Mouse (Mus musculus) Patski (cell line): ENCODE measurements around the gene Nox4. TPM values are rescaled to one million over a fixed set of nuclear protein-coding genes. Genes with fewer than 3 reads are reported as not detected.

ENCODE experiments used
- ATAC-seq: fragments of 100-300 bp; one replicate; pipeline ENCODE4 v1.8.0; 2021
- CTCF ChIA-PET: fragments of 350-600 bp; sonication (Branson Sonifier 250); formaldehyde crosslinking; loops from one replicate; lab custom pipeline; 2022; ENCODE audit warnings: inconsistent platforms; lab: Charles Lee
- POLR2A ChIA-PET: fragments of 350-600 bp; sonication (Branson Sonifier 250); formaldehyde crosslinking; loops from one replicate; lab custom pipeline; 2022; ENCODE audit warnings: antibody characterized with exemption, inconsistent platforms; lab: Charles Lee
- DNase-seq: peaks from one replicate; pipeline ENCODE4 v3.0.0-alpha.2; 2011; ENCODE audit warnings: low read depth, low spot score
- H3K27me3 ChIP-seq: fragments of 371-371 bp; one replicate; pipeline ENCODE4 v1.5.1; 2021
- CTCF ChIP-seq: fragments of 100-300 bp; IDR thresholded peaks from one replicate; pipeline ENCODE4 v1.5.1; 2021
- in situ Hi-C: fragments of 300-500 bp; cut with MboI; formaldehyde crosslinking; loops from 3 replicates; pipeline ENCODE4 v1.11.1; 2018; ENCODE audit warnings: low pct_unique_long_range_greater_than_20kb, mixed read lengths
- polyA plus RNA-seq: library from polyadenylated mRNA; unstranded; gene quantifications from one replicate; pipeline ENCODE4 v1.2.3, GENCODE M21; 2021

Gene Nox4
- polyA plus RNA-seq, result 14.4 TPM

DNA sequence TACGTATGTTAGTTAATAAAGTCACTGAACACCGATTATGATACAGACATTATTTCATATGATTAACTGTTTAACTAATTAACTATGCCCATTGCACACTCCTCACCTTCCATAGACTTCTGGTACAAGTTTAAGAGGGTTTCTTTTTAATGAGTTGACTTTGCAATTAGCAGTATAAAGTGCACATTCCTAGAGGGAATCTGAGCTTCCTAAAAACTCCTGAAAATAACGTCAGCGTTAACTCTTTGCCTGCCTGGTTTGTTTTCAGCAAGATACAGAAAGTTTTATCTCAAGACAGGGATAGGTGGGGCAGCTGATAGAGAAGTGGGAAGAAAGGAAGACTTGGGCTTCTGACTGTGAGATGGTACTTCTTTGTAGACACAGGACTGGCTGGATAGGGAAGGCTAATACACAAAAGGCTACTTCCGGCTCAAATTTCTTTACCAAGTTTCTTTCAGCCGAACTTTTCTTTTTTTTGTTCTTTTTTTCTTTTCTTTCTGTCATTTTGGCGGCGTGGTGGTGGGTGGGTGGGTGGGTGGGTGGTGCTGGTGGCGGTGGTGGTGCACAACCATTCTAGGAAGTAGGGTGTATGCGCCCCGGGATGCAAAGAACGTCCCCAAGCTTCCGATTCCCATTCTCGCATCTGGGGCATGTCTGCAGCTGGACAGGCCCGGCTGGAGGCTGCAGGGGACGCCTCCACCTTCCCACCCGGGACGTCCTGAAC lies at the start of gene Nox4:
TSS of gene Nox4 (plus strand) at position 241 of the 724 bp plus-strand sequence.
- DNase-seq (no peak), ATAC-seq (no peak)
- CTCF ChIA-PET, result interaction anchor here (1.6 kb wide), 1 partner anchor 132 kb away, joined by 6 read pairs; no protein-coding TSS in a partner anchor
- POLR2A ChIA-PET, result no interaction called here
- no peaks in the 10 kb centered on the region for H3K27me3 ChIP-seq
- TF ChIP-seq CTCF, result no peak
- in situ Hi-C loops, result no loop called here

DNA sequence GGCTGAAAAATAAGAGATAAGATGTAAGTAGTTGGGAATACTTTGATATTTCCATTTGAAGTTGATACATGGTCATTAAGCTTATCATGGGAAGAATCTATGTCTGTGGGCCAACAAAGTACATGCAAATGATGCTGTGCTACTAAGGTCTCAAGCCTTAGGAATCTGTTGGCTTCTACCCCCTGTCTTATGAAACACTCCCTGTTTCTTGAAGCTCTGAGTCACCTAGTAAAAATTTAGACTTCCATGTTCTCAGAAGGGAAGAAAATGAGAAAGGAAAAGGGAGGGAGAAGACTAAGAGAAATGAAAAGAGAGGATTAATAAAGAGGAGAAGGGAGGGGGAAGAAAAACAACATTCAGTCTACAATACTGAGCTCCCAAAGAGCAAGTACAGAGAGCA lies 41.1 kb upstream of the Nox4 start:
- no peaks in the 10 kb centered on the region for H3K27me3 ChIP-seq
- peak; percentile 85 for ATAC-seq
- DNase-seq, result peak; percentile 15
- POLR2A ChIA-PET, result no interaction called here
- no peak for TF ChIP-seq CTCF
- CTCF ChIA-PET, result no interaction called here
- in situ Hi-C loops, result no loop called here

DNA sequence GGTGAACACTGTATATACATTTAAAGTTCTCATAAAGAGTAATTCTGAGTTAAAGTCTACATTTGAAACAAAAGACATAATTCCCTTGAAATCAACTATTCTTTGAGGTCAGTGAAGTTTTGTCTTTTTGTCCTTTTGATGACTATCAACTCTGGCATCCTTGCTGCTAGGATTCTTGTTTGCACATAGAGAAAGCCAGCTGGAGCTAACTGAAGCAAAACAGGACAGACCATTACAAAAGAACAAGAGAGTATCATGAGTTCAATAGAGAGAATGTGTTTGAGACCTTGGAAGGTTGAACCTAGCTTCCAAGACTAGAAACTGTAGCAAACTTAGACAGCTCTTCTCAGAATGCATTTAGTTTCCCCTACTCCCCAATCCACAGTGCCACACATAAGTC lies 24.2 kb upstream of the Nox4 start:
- ChIA-PET CTCF (interaction anchor here (1.1 kb wide), 1 partner anchor 28 kb away, joined by 3 read pairs; no protein-coding TSS in a partner anchor), POLR2A (no interaction called here)
- ATAC-seq (peak; percentile 60), DNase-seq (no peak)
- in situ Hi-C loops, result no loop called here
- no peak for TF ChIP-seq CTCF
- no peaks in the 10 kb centered on the region for H3K27me3 ChIP-seq

DNA sequence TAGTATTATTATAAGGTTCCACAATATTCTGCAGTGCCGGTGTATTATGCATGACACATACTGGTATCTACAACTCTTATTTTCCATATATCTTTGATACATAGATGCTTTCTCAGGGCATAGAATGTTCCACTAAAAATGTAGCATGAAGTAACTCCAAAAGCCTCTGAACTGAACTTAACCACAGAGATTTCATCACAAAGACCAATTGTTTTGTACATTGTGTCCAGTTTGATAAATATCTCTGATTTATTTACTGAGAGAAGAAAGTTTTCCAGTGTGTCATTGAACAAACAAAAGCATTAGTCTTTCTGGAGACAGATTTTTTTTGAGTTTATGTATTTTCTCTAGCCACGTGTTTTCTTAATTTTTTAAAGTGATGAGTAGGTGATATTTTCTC lies 23.1 kb upstream of the Nox4 start:
- CTCF ChIA-PET, result no interaction called here
- ATAC-seq (no peak), DNase-seq (no peak)
- no peak for TF ChIP-seq CTCF
- POLR2A ChIA-PET, result no interaction called here
- no peaks in the 10 kb centered on the region for H3K27me3 ChIP-seq
- in situ Hi-C loops, result no loop called here

DNA sequence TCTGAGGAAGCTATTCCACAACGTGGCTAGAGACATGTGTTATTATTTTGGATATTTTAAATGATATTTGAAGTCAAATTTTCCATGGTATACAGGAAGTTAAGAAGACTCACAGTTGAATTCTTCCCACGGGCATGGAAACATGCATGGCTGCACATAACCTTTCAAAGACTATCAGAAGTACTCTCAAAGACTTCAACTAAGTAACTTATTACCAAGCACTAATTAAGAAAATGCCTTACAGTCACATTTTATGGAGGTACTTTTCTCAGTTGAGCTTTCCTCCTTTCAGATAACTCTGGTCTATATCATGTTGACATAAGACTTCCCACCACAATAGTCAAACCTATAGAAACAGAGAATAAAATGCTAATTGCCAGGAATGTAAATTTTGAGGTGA lies 20.3 kb upstream of the Nox4 start:
- in situ Hi-C loops, result no loop called here
- no peak for DNase-seq
- CTCF ChIA-PET, result interaction anchor here (1.2 kb wide), 1 partner anchor 52 kb away, joined by 3 read pairs; no protein-coding TSS in a partner anchor
- ATAC-seq, result no peak
- H3K27me3 ChIP-seq, result no peaks in the 10 kb centered on the region
- POLR2A ChIA-PET, result no interaction called here
- TF ChIP-seq CTCF, result no peak

- POLR2A ChIA-PET, result no interaction called here
- in situ Hi-C loops, result no loop called here
Measured at GRCm38 (mm10) chr7:87227051-87227948, 18.6 kb upstream of the Nox4 start.

DNA sequence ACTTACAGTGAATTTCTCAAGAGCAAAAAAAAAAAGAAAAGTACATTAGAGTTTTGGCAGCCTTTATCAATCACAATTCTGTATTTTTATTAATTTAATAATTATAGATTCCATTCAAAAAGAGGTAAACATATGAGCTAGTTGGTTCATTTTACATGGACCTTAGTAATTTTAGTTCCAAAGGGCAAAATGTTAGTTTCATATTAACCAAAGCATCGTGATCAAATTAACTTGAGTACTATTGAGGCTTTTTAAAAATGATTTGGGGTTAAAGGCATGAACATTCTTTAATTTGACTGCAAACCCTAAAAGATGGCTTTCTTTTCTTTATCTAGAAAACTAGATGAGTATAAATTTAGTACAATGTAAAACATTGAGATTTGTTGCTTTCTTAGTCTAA lies 16.4 kb upstream of the Nox4 start:
- TF ChIP-seq CTCF, result no peak
- ChIA-PET POLR2A (no interaction called here), CTCF (interaction anchor here (1.5 to 2.6 kb wide), 2 partner anchors 13 to 26 kb away, joined by 5 to 7 read pairs; no protein-coding TSS in a partner anchor)
- no peak for ATAC-seq
- no peak for DNase-seq
- in situ Hi-C loops, result no loop called here
- H3K27me3 ChIP-seq, result no peaks in the 10 kb centered on the region

More at GRCm38 (mm10) chr7:87227051-87227948, 18.6 kb upstream of the Nox4 start:
- no peaks in the 10 kb centered on the region for H3K27me3 ChIP-seq
- no peak for ATAC-seq
- DNase-seq, result no peak
- TF ChIP-seq CTCF, result no peak
- CTCF ChIA-PET, result interaction anchor here (1.2 to 2.6 kb wide), 2 partner anchors 10 to 20 kb away, joined by 3 to 7 read pairs; no protein-coding TSS in a partner anchor

GRCm38 (mm10) chr7:87241139-87241538 lies 4.8 kb upstream of the Nox4 start:
- in situ Hi-C loops, result no loop called here
- ChIA-PET POLR2A (no interaction called here), CTCF (no interaction called here)
- ATAC-seq (peak; percentile 87), DNase-seq (no peak)
- TF ChIP-seq CTCF, result no peak
- no peaks in the 10 kb centered on the region for H3K27me3 ChIP-seq

DNA sequence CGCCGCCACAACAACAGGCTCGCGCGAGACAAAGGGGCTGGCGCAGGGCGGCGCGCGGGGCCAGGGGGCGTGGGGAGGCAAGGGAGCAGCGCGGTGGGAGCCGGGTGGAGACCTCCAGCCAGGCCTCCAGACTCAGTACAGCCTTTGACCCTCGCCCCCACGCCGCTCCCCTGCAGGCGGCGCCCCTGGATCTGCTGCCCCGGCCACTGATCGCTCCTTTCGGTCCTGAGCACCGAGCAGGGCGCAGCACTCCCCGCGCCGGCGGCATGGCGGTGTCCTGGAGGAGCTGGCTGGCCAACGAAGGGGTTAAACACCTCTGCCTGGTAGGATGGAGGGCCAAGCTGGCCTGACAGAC lies 661 bp downstream of the Nox4 start:
- in situ Hi-C loops, result no loop called here
- no peak for DNase-seq
- peak; percentile 94 for ATAC-seq
- TF ChIP-seq CTCF, result peak; percentile 56
- ChIA-PET CTCF (interaction anchor here (0.8 to 1.6 kb wide), 3 partner anchors 12 to 133 kb away, joined by 3 to 6 read pairs (median 3); no protein-coding TSS in a partner anchor), POLR2A (interaction anchor here (0.6 kb wide), 1 partner anchor 15 kb away, joined by 3 read pairs; no protein-coding TSS in a partner anchor)
- no peaks in the 10 kb centered on the region for H3K27me3 ChIP-seq

- POLR2A ChIA-PET, result interaction anchor here (0.6 kb wide), 1 partner anchor 15 kb away, joined by 3 read pairs; no protein-coding TSS in a partner anchor
- in situ Hi-C loops, result no loop called here
- no peaks in the 10 kb centered on the region for H3K27me3 ChIP-seq
- CTCF ChIA-PET, result interaction anchor here (0.8 to 1.6 kb wide), 4 partner anchors 12 to 133 kb away, joined by 3 to 6 read pairs (median 4); no protein-coding TSS in a partner anchor
- DNase-seq, result no peak
- ATAC-seq, result peak; percentile 8
- TF ChIP-seq CTCF, result no peak
Measured at GRCm38 (mm10) chr7:87246940-87247339, 1.0 kb downstream of the Nox4 start.
